In genomic region chr11:103265856-103266255, GRCm38 (mm10) we compare ENCODE assay signal across 9 mouse cellular contexts. TPM values are rescaled to one million over a fixed set of nuclear protein-coding genes. Genes with fewer than 3 reads are reported as not detected.
A peak's percentile ranks its signal among the peaks of the same experiment; 100 is the strongest.
DNase-seq lines count a peak whose midpoint lies in the region; ATAC-seq and TF ChIP-seq lines count a peak whose summit lies in the region.
"Had no signal": no experiment of that assay in that cellular context is flagged by ENCODE, and none has a peak within 500 bp of the region (broad histone marks: within the 10 kb centered on the region; RNA-seq: fewer than 3 reads in every experiment).

No protein-coding gene starts in this region.

- TF ChIP-seq EP300 in liver, postnatal 0 days (IDR thresholded peaks at IDR 0.05; ENCODE audit: low read depth) = no peak

- H3K4me1 ChIP-seq in forebrain, embryonic 15.5 days = peaks cover 53% of the 10 kb centered on the region
- peaks cover 22% of the 10 kb centered on the region for H3K4me1 ChIP-seq in liver, postnatal 0 days (ENCODE audit: insufficient read depth)

- peak overlapping the region; percentile 98; the same call in 1 of the 2 replicates for H3K27ac ChIP-seq in gastrocnemius, adult 2 months
- no peak overlapping the region for H3K27ac ChIP-seq in forebrain, embryonic 15.5 days (replicated peaks)
- H3K27ac ChIP-seq in liver, postnatal 0 days (ENCODE audit: low read depth) = no peak overlapping the region
- no peak overlapping the region for H3K27ac ChIP-seq in left cerebral cortex, adult 2 months

- no peak for TF ChIP-seq CTCF in gastrocnemius, adult 2 months (IDR thresholded peaks at IDR 0.05)
- no peak for TF ChIP-seq CTCF in liver, postnatal 0 days (IDR thresholded peaks at IDR 0.05; ENCODE audit: low read depth)
- TF ChIP-seq CTCF in left cerebral cortex, adult 2 months (IDR thresholded peaks at IDR 0.05) = no peak

- H3K9me3 ChIP-seq in forebrain, embryonic 15.5 days = no peaks in the 10 kb centered on the region
- H3K9me3 ChIP-seq in liver, postnatal 0 days (ENCODE audit: low read length) = no peaks in the 10 kb centered on the region

- intact Hi-C loops in gastrocnemius, adult 2 months (cut with DNase I) = loop anchor here (5.0 kb wide), 1 partner anchor 34 kb away; no protein-coding TSS in a partner anchor
- intact Hi-C loops in left cerebral cortex, adult 2 months (cut with DNase I) = loop anchor here (2.0 to 5.0 kb wide), 3 partner anchors 46 to 94 kb away; partner anchors contain the start of gene Fmnl1

- H3K27me3 ChIP-seq in forebrain, embryonic 15.5 days = no peaks in the 10 kb centered on the region
- H3K27me3 ChIP-seq in liver, postnatal 0 days (ENCODE audit: insufficient read depth, low read length) = no peaks in the 10 kb centered on the region

- peak overlapping the region; percentile 88 for H3K4me2 ChIP-seq in forebrain, embryonic 15.5 days (replicated peaks)
- peak overlapping the region; percentile 91 for H3K4me2 ChIP-seq in liver, postnatal 0 days (ENCODE audit: low read depth, low read length)

- ATAC-seq in forebrain, embryonic 15.5 days (replicated peaks) = no peak
- ATAC-seq in liver, postnatal 0 days = no peak

- peak overlapping the region; percentile 78 for H3K4me3 ChIP-seq in gastrocnemius, adult 2 months
- H3K4me3 ChIP-seq in forebrain, embryonic 15.5 days = peak overlapping the region; percentile 71
- H3K4me3 ChIP-seq in liver, postnatal 0 days (ENCODE audit: low read depth, low read length) = peak overlapping the region; percentile 66
- no peak overlapping the region for H3K4me3 ChIP-seq in left cerebral cortex, adult 2 months

- no peak for DNase-seq in gastrocnemius, adult 2 months
- DNase-seq in gastrocnemius, adult 8-10 months (ENCODE audit: low spot score in 2 of 2) = no peak
- peak; percentile 56 for DNase-seq in 416B (ENCODE audit: low read depth)
- DNase-seq in liver, postnatal 0 days = no peak
- no peak for DNase-seq in left cerebral cortex, adult 2 months (ENCODE audit: extremely low spot score in 1 of 2, low spot score in 2 of 2)
- no peak for DNase-seq in layer of hippocampus, adult 9-11 months
- DNase-seq in right cerebral cortex, postnatal 10 days (ENCODE audit: low spot score in 2 of 2) = no peak

- 57% methylated on average over 2 of the region's 2 CpGs for WGBS in forebrain, embryonic 15.5 days
- 39% methylated on average over 2 of the region's 2 CpGs for WGBS in liver, postnatal 0 days (ENCODE audit: insufficient replicate concordance)

- no peak overlapping the region for H3K9ac ChIP-seq in forebrain, embryonic 15.5 days (replicated peaks)
- H3K9ac ChIP-seq in liver, postnatal 0 days (replicated peaks) = no peak overlapping the region

- no peaks in the 10 kb centered on the region for H3K36me3 ChIP-seq in forebrain, embryonic 15.5 days
- no peaks in the 10 kb centered on the region for H3K36me3 ChIP-seq in liver, postnatal 0 days (replicated peaks; ENCODE audit: insufficient read depth, low read length)

RNA-seq across cellular contexts. Expression of gene Map3k14, which starts 1.4 kb away (rescaled TPM):
- total RNA-seq in gastrocnemius, adult 2 months (2021) = 1 to 10 TPM; 4.1 to 4.2 TPM
- 1 to 10 TPM; 3.0 to 4.9 (median 4.2) TPM for total RNA-seq in gastrocnemius, adult 8-10 months (2022)
- polyA plus RNA-seq in forebrain, embryonic 15.5 days (2015; fragmentation: Nextera tagmentation; extraction: Ambion mirVana) = 3.7 and 3.9 TPM in 2 replicates
- 0.67 and 0.78 TPM in 2 replicates for polyA plus RNA-seq in liver, postnatal 0 days (2015; fragmentation: Nextera tagmentation; extraction: Ambion mirVana)
- total RNA-seq in left cerebral cortex, adult 2 months (2021) = 1 to 10 TPM; 4.4 to 4.9 TPM

RNA-seq across cellular contexts. Expression of gene Spata32, which starts 47.6 kb away (rescaled TPM):
- total RNA-seq in gastrocnemius, adult 2 months (2021) = not detected
- total RNA-seq in gastrocnemius, adult 8-10 months (2022) = not detected
- 0.15 and 0.38 TPM in 2 replicates for polyA plus RNA-seq in forebrain, embryonic 15.5 days (2015; fragmentation: Nextera tagmentation; extraction: Ambion mirVana)
- not detected in 2 replicates for polyA plus RNA-seq in liver, postnatal 0 days (2015; fragmentation: Nextera tagmentation; extraction: Ambion mirVana)
- 1 to 10 TPM; 1.7 to 2.9 TPM for total RNA-seq in left cerebral cortex, adult 2 months (2021)
- total RNA-seq: hematopoietic stem cell, adult 5-6 weeks had no signal

RNA-seq across cellular contexts. Expression of gene 1700023F06Rik, which starts 57.5 kb away (rescaled TPM):
- total RNA-seq in gastrocnemius, adult 2 months (2021) = not detected
- not detected for total RNA-seq in gastrocnemius, adult 8-10 months (2022)
- 0.75 and 0.98 TPM in 2 replicates for polyA plus RNA-seq in forebrain, embryonic 15.5 days (2015; fragmentation: Nextera tagmentation; extraction: Ambion mirVana)
- 0.09 TPM in 1 of 2 replicates, not detected in the other for polyA plus RNA-seq in liver, postnatal 0 days (2015; fragmentation: Nextera tagmentation; extraction: Ambion mirVana)
- 1 to 10 TPM; 2.2 to 2.7 TPM for total RNA-seq in left cerebral cortex, adult 2 months (2021)
- total RNA-seq: hematopoietic stem cell, adult 5-6 weeks had no signal
